Mouse (Mus musculus) CH12.LX (cell line): Measurements from ENCODE around the gene Hscb. TPM values are rescaled to one million over a fixed set of nuclear protein-coding genes. Genes with fewer than 3 reads are reported as not detected.
A peak's percentile ranks its signal among the peaks of the same experiment; 100 is the strongest.

Experiments used
- DNase-seq: peaks from one replicate; pipeline ENCODE4 v3.0.0-alpha.2; 2013; ENCODE audit errors: extremely low read depth
- H3K27ac ChIP-seq: 2 replicates; pipeline ENCODE4 v1.5.1; 2012; ENCODE audit warnings: low read depth, mild to moderate bottlenecking, control low read depth, moderate library complexity; ENCODE audit not compliant: insufficient read depth
- H3K27me3 ChIP-seq: replicated peaks from 2 replicates; pipeline ENCODE3; 2012; ENCODE audit warnings: inconsistent platforms
- H3K36me3 ChIP-seq, 2 experiments: replicated peaks in 1 of 2; 2 replicates each; pipeline versions ENCODE3 to v1.6.1; 2012; ENCODE audit warnings: inconsistent platforms in 1 of 2, low read length in 1 of 2, mild to moderate bottlenecking in 1 of 2, mixed read lengths in 1 of 2, moderate library complexity in 1 of 2; ENCODE audit not compliant: control insufficient read depth in 1 of 2, insufficient read depth in 1 of 2
- H3K4me1 ChIP-seq, 2 experiments: 2 replicates each; pipeline ENCODE4 v1.6.1; 2012; ENCODE audit warnings: inconsistent platforms in 1 of 2, moderate library complexity in 1 of 2; ENCODE audit not compliant: insufficient read depth in 2 of 2, control insufficient read depth in 1 of 2
- H3K4me2 ChIP-seq: 2 replicates; pipeline ENCODE4 v1.6.1; 2012; ENCODE audit warnings: low read depth, mild to moderate bottlenecking, control low read depth; ENCODE audit not compliant: poor library complexity, insufficient read depth, severe bottlenecking
- H3K4me3 ChIP-seq, 3 experiments: fragments of 150-350 bp in 1 of 3; sonication (generic) in 1 of 3; replicated peaks in 1 of 3; 2 replicates each; pipeline versions ENCODE3 to v1.5.1; 2011 to 2012; ENCODE audit warnings: low read depth in 2 of 3, low read length in 2 of 3, mild to moderate bottlenecking in 2 of 3, moderate library complexity in 2 of 3, control low read depth in 1 of 3, improper control_type of control experiment in 1 of 3, inconsistent platforms in 1 of 3, mixed read lengths in 1 of 3; ENCODE audit not compliant: poor library complexity in 1 of 3
- H3K79me2 ChIP-seq: replicated peaks from 2 replicates; pipeline ENCODE4 v1.6.1; 2012; ENCODE audit warnings: mild to moderate bottlenecking, moderate library complexity; ENCODE audit not compliant: control insufficient read depth, poor library complexity, insufficient read depth, severe bottlenecking; ENCODE audit errors: extremely low read depth
- H3K9ac ChIP-seq: 2 replicates; pipeline ENCODE4 v1.6.1; 2012; ENCODE audit warnings: low read depth, mild to moderate bottlenecking, control low read depth, moderate library complexity; ENCODE audit not compliant: insufficient read depth
- H3K9me3 ChIP-seq: replicated peaks from 2 replicates; pipeline ENCODE3; 2012; ENCODE audit warnings: low read length, inconsistent platforms, mixed read lengths
- CHD1 ChIP-seq: IDR thresholded peaks from 2 replicates; pipeline ENCODE4 v1.6.1; 2012; ENCODE audit warnings: low read depth, low read length, improper control_type of control experiment, inconsistent platforms
- CTCF ChIP-seq, 2 experiments: IDR thresholded peaks in 1 of 2; conservative IDR thresholded peaks in 1 of 2; 2 replicates each; pipeline ENCODE4 v1.5.1; 2011 to 2012; ENCODE audit warnings: low read depth in 2 of 2, low read length in 2 of 2, improper control_type of control experiment in 1 of 2, inconsistent platforms in 1 of 2, mild to moderate bottlenecking in 1 of 2, moderate library complexity in 1 of 2
- E2F4 ChIP-seq: IDR thresholded peaks from 2 replicates; pipeline ENCODE4 v1.6.1; 2011; ENCODE audit warnings: low read depth, low read length, improper control_type of control experiment; ENCODE audit not compliant: insufficient replicate concordance
- ELF1 ChIP-seq: IDR thresholded peaks from 2 replicates; pipeline ENCODE4 v1.6.1; 2014; ENCODE audit warnings: low read depth, mild to moderate bottlenecking, inconsistent platforms, low read length, improper control_type of control experiment
- EP300 ChIP-seq: IDR thresholded peaks from 2 replicates; pipeline ENCODE4 v1.6.1; 2011; ENCODE audit warnings: low read length, improper control_type of control experiment
- ETS1 ChIP-seq: conservative IDR thresholded peaks from 2 replicates; pipeline ENCODE4 v1.6.1; 2012; ENCODE audit warnings: low read depth, mild to moderate bottlenecking, inconsistent platforms, low read length, improper control_type of control experiment, moderate library complexity
- IRF4 ChIP-seq: IDR thresholded peaks from 2 replicates; pipeline ENCODE4 v1.6.1; 2014; ENCODE audit warnings: low read depth, mild to moderate bottlenecking, inconsistent platforms, low read length, improper control_type of control experiment
- JUND ChIP-seq: conservative IDR thresholded peaks from 2 replicates; pipeline ENCODE4 v1.6.1; 2011; ENCODE audit warnings: low read depth, low read length, improper control_type of control experiment
- KAT2A ChIP-seq: IDR thresholded peaks from 2 replicates; pipeline ENCODE4 v1.6.1; 2012; ENCODE audit warnings: low read length, improper control_type of control experiment, inconsistent platforms; ENCODE audit not compliant: insufficient replicate concordance
- MAFK ChIP-seq: IDR thresholded peaks from 2 replicates; pipeline ENCODE4 v1.6.1; 2011; ENCODE audit warnings: low read length, improper control_type of control experiment; ENCODE audit not compliant: insufficient replicate concordance
- MAX ChIP-seq: IDR thresholded peaks from 2 replicates; pipeline ENCODE4 v1.6.1; 2011; ENCODE audit warnings: low read length, improper control_type of control experiment
- MAZ ChIP-seq: IDR thresholded peaks from 2 replicates; pipeline ENCODE4 v1.6.1; 2012; ENCODE audit warnings: low read depth, mild to moderate bottlenecking, inconsistent platforms, low read length, improper control_type of control experiment, moderate library complexity
- PAX5 ChIP-seq: IDR thresholded peaks from 2 replicates; pipeline ENCODE4 v1.6.1; 2012; ENCODE audit warnings: low read length, inconsistent platforms, mixed read lengths
- POLR2AphosphoS2 ChIP-seq: IDR thresholded peaks from 2 replicates; pipeline ENCODE4 v1.6.1; 2011; ENCODE audit warnings: low read depth, low read length, improper control_type of control experiment
- RCOR1 ChIP-seq: conservative IDR thresholded peaks from 2 replicates; pipeline ENCODE4 v1.6.1; 2012; ENCODE audit warnings: low read depth, mild to moderate bottlenecking, inconsistent platforms, low read length, improper control_type of control experiment
- TBP ChIP-seq: conservative IDR thresholded peaks from 2 replicates; pipeline ENCODE4 v1.6.1; 2011; ENCODE audit warnings: low read depth, low read length, improper control_type of control experiment
- TCF12 ChIP-seq: IDR thresholded peaks from 2 replicates; pipeline ENCODE4 v1.6.1; 2014; ENCODE audit warnings: low read depth, mild to moderate bottlenecking, inconsistent platforms, low read length, improper control_type of control experiment
- UBTF ChIP-seq: IDR thresholded peaks from 2 replicates; pipeline ENCODE4 v1.6.1; 2012; ENCODE audit warnings: low read depth, mild to moderate bottlenecking, inconsistent platforms, low read length, improper control_type of control experiment, moderate library complexity
- USF1 ChIP-seq: IDR thresholded peaks from 2 replicates; pipeline ENCODE4 v1.6.1; 2014; ENCODE audit warnings: low read depth, mild to moderate bottlenecking, inconsistent platforms, low read length, improper control_type of control experiment
- ZNF384 ChIP-seq: IDR thresholded peaks from 2 replicates; pipeline ENCODE4 v1.6.1; 2012; ENCODE audit warnings: low read depth, low read length, improper control_type of control experiment, inconsistent platforms
- dilution Hi-C: fragments of 300-500 bp; cut with MboI; formaldehyde crosslinking; loops from 2 replicates; pipeline ENCODE4 v1.14.3; 2020; ENCODE audit warnings: low sequenced_read_pairs; ENCODE audit not compliant: extremely low pct_unique_long_range_greater_than_20kb, extremely low pct_ligation_motif_present
- in situ Hi-C: fragments of 300-500 bp; cut with MboI; formaldehyde crosslinking; loops from 3 replicates; pipeline ENCODE4 v1.14.3; 2019; ENCODE audit warnings: low sequenced_read_pairs, low pct_ligation_motif_present, low pct_unique_long_range_greater_than_20kb, mixed read lengths
- polyA plus RNA-seq: library from polyadenylated mRNA; unstranded; fragments of >175 nt; gene quantifications from 2 replicates; pipeline ENCODE4 v1.2.1, GENCODE M21; 2012; ENCODE audit warnings: low read depth; ENCODE audit not compliant: insufficient read length
- total RNA-seq, 2 experiments: library from RNA; depleted of rRNA; stranded (reverse); fragments of 300-350 nt in 1 of 2; fragments of >200 nt in 1 of 2; gene quantifications; 2 replicates each; pipeline ENCODE4 v1.2.3; 2012 to 2014

Hscb gene
- total and polyA plus RNA-seq, 3 experiments, result 28.2 to 64.0 (median 59.5) TPM

DNA sequence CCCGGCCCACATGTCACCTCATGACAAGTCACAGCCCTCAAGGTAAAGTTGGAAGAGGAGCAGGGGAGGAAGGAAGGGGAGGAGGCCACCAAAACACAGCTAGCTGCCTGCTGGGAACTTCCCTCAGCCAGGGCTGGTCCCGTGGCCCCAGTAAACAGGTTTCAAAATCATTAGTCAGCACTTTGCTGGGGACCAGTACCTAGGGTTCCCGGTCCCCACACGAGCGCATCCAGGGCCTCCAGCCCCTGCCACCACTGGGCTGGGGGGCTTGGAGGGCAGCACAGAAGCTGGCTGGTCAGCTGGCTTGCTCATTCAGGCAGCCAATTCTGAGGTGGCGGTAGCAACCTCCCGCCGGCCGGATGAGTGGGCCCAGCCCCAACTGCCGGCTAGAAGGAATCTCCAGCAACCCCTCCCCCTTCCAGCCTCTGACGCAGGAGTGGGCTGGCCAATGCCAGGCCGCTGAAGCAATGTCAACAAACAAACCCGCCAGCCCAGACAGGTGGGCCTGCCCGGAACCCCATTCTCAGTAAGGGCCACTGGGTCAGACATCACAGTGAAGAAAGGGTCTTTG, 31.4 kb downstream of the Hscb start (continued):
- TF ChIP-seq CHD1, result no peak
- no peak; the same call in 1 of the 2 replicates for TF ChIP-seq ETS1
- no peak for TF ChIP-seq KAT2A
- TF ChIP-seq MAZ, result no peak
- no peak for TF ChIP-seq PAX5
- TF ChIP-seq UBTF, result no peak
- 0 out of 2 replicates have a peak, but pooled peaks have one; percentile 18 for TF ChIP-seq TBP
- TF ChIP-seq ELF1, result peak; percentile 9; the same call in 1 of the 2 replicates
- no peak for TF ChIP-seq ZNF384
- TF ChIP-seq IRF4, result no peak; the same call in 1 of the 2 replicates
- no peak for TF ChIP-seq EP300

DNA sequence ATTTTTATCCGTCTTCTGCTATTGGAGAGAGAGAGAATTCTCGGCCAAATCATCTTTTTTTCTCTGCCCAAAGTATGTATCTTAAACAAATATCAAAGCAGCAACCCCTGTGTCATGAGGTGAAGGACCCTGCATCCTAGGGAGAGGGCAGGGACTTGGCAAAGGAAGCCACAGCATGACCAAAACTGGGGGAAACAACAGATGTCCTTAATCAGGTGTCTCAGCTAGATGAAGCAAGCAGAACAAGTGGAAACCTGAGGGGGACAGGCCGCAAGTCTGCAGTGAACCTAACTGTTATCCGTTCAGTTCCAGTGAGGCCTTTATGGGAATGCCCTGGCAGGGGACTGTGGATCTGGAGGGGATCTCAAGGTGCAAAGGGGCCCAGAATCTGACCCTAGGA, 32.1 kb downstream of the Hscb start:
- Histone ChIP-seq H3K36me3 (peaks cover 2 to 26% of the 10 kb centered on the region in 2 experiments), H3K27ac (peak overlapping the region; percentile 56; the same call in 1 of the 2 replicates), H3K4me3 (peak overlapping the region in 2 of 3 experiments; percentile 79 to 95), H3K79me2 (0 out of 2 replicates have a peak, but pooled peaks cover 4% of the 10 kb centered on the region), H3K9me3 (no peaks in the 10 kb centered on the region), H3K4me2 (peak overlapping the region; percentile 92), H3K4me1 (peaks cover 12 to 39% of the 10 kb centered on the region in 2 experiments), H3K27me3 (no peaks in the 10 kb centered on the region), H3K9ac (peak overlapping the region; percentile 22; the same call in 1 of the 2 replicates)
- DNase-seq, result no peak
- in situ Hi-C loops, result no loop called here
- TF ChIP-seq CTCF (conservative IDR thresholded peaks at IDR 0.05 in 1 of 2, IDR thresholded peaks at IDR 0.05 in 1 of 2; ENCODE audit: low read depth in 2 of 2, low read length in 2 of 2) (no peak), TCF12 (0 out of 2 replicates have a peak, but pooled peaks have one; percentile 15)
- dilution Hi-C loops, result no loop called here

DNA sequence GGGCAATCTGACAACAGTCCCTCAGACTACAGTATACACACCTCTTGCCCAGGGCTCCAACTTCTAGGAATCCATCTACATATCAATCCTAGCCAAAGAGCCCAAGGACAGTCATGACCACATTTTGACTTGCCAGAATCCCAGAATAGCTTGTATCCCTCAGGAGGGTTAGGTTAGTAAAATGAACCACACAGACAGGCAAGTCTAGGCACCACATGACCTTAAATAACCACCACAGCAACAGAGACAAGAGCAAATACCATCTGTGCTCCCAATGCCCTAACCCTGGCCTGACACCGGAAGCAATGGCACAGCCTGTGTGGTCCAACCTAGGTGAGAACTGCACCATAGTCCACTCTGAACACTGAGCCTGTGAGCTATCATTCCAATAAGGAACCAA, 32.9 kb downstream of the Hscb start:
- H3K4me3 ChIP-seq, result no peak overlapping the region
- 0 out of 2 replicates have a peak, but pooled peaks cover 4% of the 10 kb centered on the region for H3K79me2 ChIP-seq
- dilution Hi-C loops, result no loop called here
- H3K4me1 ChIP-seq, result peaks cover 12 to 39% of the 10 kb centered on the region in 2 experiments
- DNase-seq, result no peak
- peaks cover 2 to 34% of the 10 kb centered on the region in 2 experiments for H3K36me3 ChIP-seq
- TF ChIP-seq MAX (no peak), USF1 (no peak), PAX5 (no peak), RCOR1 (no peak), JUND (no peak), E2F4 (no peak), POLR2AphosphoS2 (no peak), TCF12 (no peak), MAFK (no peak)
- TF ChIP-seq, all 38 proteins: peak for 0
- in situ Hi-C loops, result no loop called here
- peak overlapping the region; percentile 9; the same call in 1 of the 2 replicates for H3K4me2 ChIP-seq
- no peak overlapping the region for H3K27ac ChIP-seq
- no peaks in the 10 kb centered on the region for H3K9me3 ChIP-seq
- H3K9ac ChIP-seq, result no peak overlapping the region
- no peaks in the 10 kb centered on the region for H3K27me3 ChIP-seq
